Mouse (Mus musculus) limb, embryonic 14.5 days (tissue): ENCODE measurements around the gene S100b. TPM values are rescaled to one million over a fixed set of nuclear protein-coding genes. Genes with fewer than 3 reads are reported as not detected.

ENCODE experiments used
- ATAC-seq: fragments of 200-750 bp; cut with Nextera tagmentation; 2 replicates; pipeline ENCODE4 v1.8.0; 2017; ENCODE audit warnings: low read depth, moderate number of reproducible peaks, moderate TSS enrichment; ENCODE audit not compliant: low FRiP score
- DNase-seq: peaks from one replicate; pipeline ENCODE4 v3.0.0-alpha.2; 2015; ENCODE audit warnings: low spot score
- H3K27ac ChIP-seq: fragments of 300-500 bp; sonication (generic); replicated peaks from 2 replicates; pipeline ENCODE4 v1.5.1; 2014; ENCODE audit warnings: low read depth, mild to moderate bottlenecking, low read length, moderate library complexity, mixed read lengths
- H3K27me3 ChIP-seq: fragments of 300-500 bp; sonication (generic); 2 replicates; pipeline ENCODE4 v1.6.1; 2014; ENCODE audit warnings: low read length, mixed read lengths; ENCODE audit not compliant: control insufficient read depth, insufficient read depth
- H3K36me3 ChIP-seq: fragments of 300-500 bp; sonication (generic); 2 replicates; pipeline ENCODE4 v1.6.1; 2014; ENCODE audit warnings: mild to moderate bottlenecking, low read length, moderate library complexity, mixed read lengths; ENCODE audit not compliant: control insufficient read depth, insufficient read depth
- H3K4me1 ChIP-seq: fragments of 300-500 bp; sonication (generic); 2 replicates; pipeline ENCODE4 v1.6.1; 2014; ENCODE audit warnings: antibody characterized with exemption, low read length, mixed read lengths; ENCODE audit not compliant: control insufficient read depth, insufficient read depth
- H3K4me2 ChIP-seq: fragments of 300-500 bp; sonication (generic); replicated peaks from 2 replicates; pipeline ENCODE4 v1.6.1; 2014; ENCODE audit warnings: low read depth, mild to moderate bottlenecking, low read length, moderate library complexity; ENCODE audit not compliant: severe bottlenecking
- H3K4me3 ChIP-seq: fragments of 300-500 bp; sonication (generic); replicated peaks from 2 replicates; pipeline ENCODE4 v1.5.1; 2014; ENCODE audit warnings: low read length
- H3K9ac ChIP-seq: fragments of 300-500 bp; sonication (generic); 2 replicates; pipeline ENCODE4 v1.6.1; 2014; ENCODE audit warnings: mild to moderate bottlenecking, low read depth, low read length, moderate library complexity; ENCODE audit not compliant: severe bottlenecking
- H3K9me3 ChIP-seq: fragments of 300-500 bp; sonication (generic); 2 replicates; pipeline ENCODE4 v1.6.1; 2016; ENCODE audit warnings: low read length; ENCODE audit not compliant: control insufficient read depth
- POLR2A ChIP-seq: fragments of 200-500 bp; IDR thresholded peaks from 2 replicates; pipeline ENCODE4 v1.8.0; 2012; ENCODE audit warnings: inconsistent platforms, mild to moderate bottlenecking, moderate library complexity, borderline replicate concordance; ENCODE audit not compliant: insufficient read depth, insufficient read length; ENCODE audit errors: extremely low read depth
- WGBS: fragments of 180-500 bp; shearing (Covaris S2); extraction: QIAGEN DNeasy Blood & Tissue Kit; methylation state at CpG from one replicate; pipeline ENCODE4 v1.1.7; 2014; 5-methylcytosine and 5-hydroxymethylcytosine counted together
- microRNA counts: library from miRNA; unstranded; fragments of <30 nt; microRNA quantifications from one replicate; lab custom pipeline; 2016
- microRNA-seq: library from miRNA; unstranded; fragments of <30 nt; microRNA quantifications from one replicate; pipeline ENCODE4, GENCODE M21; 2016
- polyA plus RNA-seq, 2 experiments: library from polyadenylated mRNA; depleted of rRNA in 1 of 2; stranded (reverse) in 1 of 2; unstranded in 1 of 2; fragments of >200 nt; fragmentation: Nextera tagmentation in 1 of 2; extraction: Ambion mirVana in 1 of 2; gene quantifications; 2 replicates each; pipeline versions ENCODE4 v1.2.1 to v1.2.3; 2012 to 2014

S100b gene
- polyA plus RNA-seq, 2 experiments = 9.9 to 20.1 TPM

DNA sequence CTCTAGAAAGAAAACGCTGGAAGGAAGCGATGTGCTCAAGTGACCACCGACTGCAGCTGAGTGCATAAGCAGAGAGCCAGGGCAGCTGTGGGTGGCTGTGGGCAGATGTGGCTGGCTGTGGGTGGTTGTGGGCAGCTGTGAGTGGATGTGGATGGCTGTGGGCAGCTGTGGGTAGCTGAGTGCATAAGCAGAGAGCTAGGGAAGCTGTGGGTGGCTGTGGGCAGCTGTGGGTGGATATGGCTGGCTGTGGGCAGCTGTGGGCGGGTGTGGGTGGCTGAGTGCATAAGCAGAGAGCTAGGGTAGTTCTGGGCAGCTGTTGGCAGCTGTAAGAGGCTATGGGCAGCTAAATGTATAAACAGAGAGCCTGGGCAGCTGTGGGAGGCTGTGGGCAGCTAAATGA is 39.6 kb downstream of the S100b start:
- Histone ChIP-seq H3K36me3 (peaks cover 90% of the 10 kb centered on the region), H3K4me3 (no peak overlapping the region), H3K27ac (no peak overlapping the region), H3K4me2 (no peak overlapping the region), H3K9ac (no peak overlapping the region), H3K27me3 (no peaks in the 10 kb centered on the region), H3K9me3 (no peaks in the 10 kb centered on the region), H3K4me1 (no peaks in the 10 kb centered on the region)
- no peak for DNase-seq
- WGBS = 88% methylated on average over 4 of the region's 4 CpGs
- no peak for ATAC-seq
- TF ChIP-seq POLR2A = no peak

DNA sequence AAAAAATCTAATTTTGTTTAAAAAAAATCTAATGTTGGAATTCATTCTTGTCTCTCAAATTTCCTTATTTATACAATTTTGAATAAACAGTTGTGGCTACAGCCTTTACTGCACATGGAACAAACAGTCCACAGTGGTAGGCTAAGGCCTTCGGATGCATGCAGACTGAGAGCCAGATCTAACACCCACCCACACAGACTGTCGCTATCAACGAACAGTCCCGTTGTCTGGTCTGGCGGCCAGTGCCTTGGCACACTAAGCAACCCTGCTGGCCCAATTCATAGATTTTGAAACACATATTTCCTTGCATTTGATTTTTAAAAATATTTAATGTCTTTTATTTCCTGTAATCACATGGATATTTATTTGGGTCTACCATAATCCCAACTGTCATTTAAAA is 46.5 kb downstream of the S100b start:
- no peak for ATAC-seq
- Histone ChIP-seq H3K4me2 (no peak overlapping the region), H3K4me3 (no peak overlapping the region), H3K9ac (no peak overlapping the region), H3K36me3 (peaks cover 70% of the 10 kb centered on the region), H3K9me3 (no peaks in the 10 kb centered on the region), H3K27ac (no peak overlapping the region), H3K27me3 (no peaks in the 10 kb centered on the region), H3K4me1 (no peaks in the 10 kb centered on the region)
- no peak for DNase-seq
- WGBS = 92% methylated on average over 5 of the region's 5 CpGs
- no peak for TF ChIP-seq POLR2A

DNA sequence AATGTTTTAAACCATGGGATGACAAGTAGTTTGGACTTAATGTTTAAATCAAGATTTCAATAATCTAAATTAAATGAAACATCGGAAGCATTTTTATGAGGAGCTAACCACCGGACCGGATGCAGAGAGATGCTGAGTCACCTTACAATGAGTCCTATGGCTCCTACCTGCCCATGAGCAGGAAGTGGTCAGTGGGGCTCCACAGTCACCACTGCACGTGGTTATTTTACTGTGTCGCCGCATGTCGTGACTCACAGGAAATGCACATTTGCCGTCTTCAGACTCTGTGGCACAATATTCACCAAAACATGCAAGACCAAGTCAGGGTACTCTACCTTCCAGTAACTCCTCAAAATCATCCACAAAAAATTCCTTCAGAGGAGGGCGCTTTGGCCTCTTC is 53.1 kb downstream of the S100b start:
- H3K4me1 ChIP-seq = no peaks in the 10 kb centered on the region
- ATAC-seq (no peak), DNase-seq (no peak)
- H3K4me2 ChIP-seq = no peak overlapping the region
- H3K9ac ChIP-seq = no peak overlapping the region
- H3K4me3 ChIP-seq = no peak overlapping the region
- H3K27ac ChIP-seq = no peak overlapping the region
- TF ChIP-seq POLR2A = no peak
- H3K36me3 ChIP-seq = peaks cover 41% of the 10 kb centered on the region
- no peaks in the 10 kb centered on the region for H3K27me3 ChIP-seq
- H3K9me3 ChIP-seq = no peaks in the 10 kb centered on the region
- WGBS = 83% methylated on average over 9 of the region's 9 CpGs

MicroRNAs encoded within 50 kb of the gene (microRNA counts, 519-probe panel; counts per million panel counts)
- microRNA mmu-miR-678 (lab: Ali Mortazavi, UCI) = not detected

Small RNAs within 50 kb of the gene (microRNA-seq; reads per million reads assigned to microRNA genes)
- gene Mir678 = not detected

Other genes with a start within 250 kb of the S100b start
- gene Zfp280b, start 221.2 kb upstream of the S100b start, polyA plus RNA-seq (2012; rRNA removed) = 13.7 and 15.5 TPM in 2 replicates
- gene Zfp280b, start 221.2 kb upstream of the S100b start, polyA plus RNA-seq (2014; fragmentation: Nextera tagmentation; extraction: Ambion mirVana) = 19.6 and 20.6 TPM in 2 replicates
- not detected in 2 replicates for gene Slc5a4b, start 142.9 kb upstream of the S100b start, polyA plus RNA-seq (2012; rRNA removed)
- gene Slc5a4b, start 142.9 kb upstream of the S100b start, polyA plus RNA-seq (2014; fragmentation: Nextera tagmentation; extraction: Ambion mirVana) = not detected in 2 replicates
- 0.03 TPM in 1 of 2 replicates, not detected in the other for gene Slc5a4a, start 106.4 kb upstream of the S100b start, polyA plus RNA-seq (2012; rRNA removed)
- gene Slc5a4a, start 106.4 kb upstream of the S100b start, polyA plus RNA-seq (2014; fragmentation: Nextera tagmentation; extraction: Ambion mirVana) = not detected in 2 replicates
- 61.4 and 70.6 TPM in 2 replicates for gene Prmt2, start 16.0 kb upstream of the S100b start, polyA plus RNA-seq (2012; rRNA removed)
- gene Prmt2, start 16.0 kb upstream of the S100b start, polyA plus RNA-seq (2014; fragmentation: Nextera tagmentation; extraction: Ambion mirVana) = 57.9 and 61.9 TPM in 2 replicates
- gene Dip2a, start 91.4 kb downstream of the S100b start, polyA plus RNA-seq (2012; rRNA removed) = 32.2 and 37.1 TPM in 2 replicates
- gene Dip2a, start 91.4 kb downstream of the S100b start, polyA plus RNA-seq (2014; fragmentation: Nextera tagmentation; extraction: Ambion mirVana) = 8.3 TPM in 2 replicates
- gene AC141477.1, start 186.6 kb downstream of the S100b start, polyA plus RNA-seq (2012; rRNA removed) = not detected in 2 replicates
- gene AC141477.1, start 186.6 kb downstream of the S100b start, polyA plus RNA-seq (2014; fragmentation: Nextera tagmentation; extraction: Ambion mirVana) = not detected in 2 replicates
- gene Pcnt, start 188.9 kb downstream of the S100b start, polyA plus RNA-seq (2012; rRNA removed) = 27.9 and 32.8 TPM in 2 replicates
- gene Pcnt, start 188.9 kb downstream of the S100b start, polyA plus RNA-seq (2014; fragmentation: Nextera tagmentation; extraction: Ambion mirVana) = 17.2 and 17.3 TPM in 2 replicates
- gene 2610028H24Rik, start 195.2 kb downstream of the S100b start, polyA plus RNA-seq (2012; rRNA removed) = not detected in 2 replicates
- gene 2610028H24Rik, start 195.2 kb downstream of the S100b start, polyA plus RNA-seq (2014; fragmentation: Nextera tagmentation; extraction: Ambion mirVana) = not detected in 2 replicates
- 45.6 and 46.4 TPM in 2 replicates for gene Mcm3ap, start 215.1 kb downstream of the S100b start, polyA plus RNA-seq (2012; rRNA removed)
- 65.8 and 75.2 TPM in 2 replicates for gene Mcm3ap, start 215.1 kb downstream of the S100b start, polyA plus RNA-seq (2014; fragmentation: Nextera tagmentation; extraction: Ambion mirVana)
- 3.2 and 3.5 TPM in 2 replicates for gene Ybey, start 215.3 kb downstream of the S100b start, polyA plus RNA-seq (2012; rRNA removed)
- gene Ybey, start 215.3 kb downstream of the S100b start, polyA plus RNA-seq (2014; fragmentation: Nextera tagmentation; extraction: Ambion mirVana) = 4.3 TPM in 2 replicates